Mouse (Mus musculus) olfactory bulb, adult 2 months (tissue): ENCODE measurements around the gene F3.

Source experiments
- CTCF ChIP-seq: fragments of 200-500 bp; IDR thresholded peaks from 2 replicates; pipeline ENCODE4 v1.5.1; 2012; ENCODE audit warnings: low read depth, mild to moderate bottlenecking, low read length, moderate library complexity; ENCODE audit not compliant: insufficient read depth
- POLR2A ChIP-seq: fragments of 200-500 bp; IDR thresholded peaks from 2 replicates; pipeline ENCODE4 v1.6.1; 2012; ENCODE audit warnings: mild to moderate bottlenecking, low read depth, low read length, moderate library complexity; ENCODE audit not compliant: insufficient read depth

GRCm38 (mm10) chr3:121706087-121706486 lies 17.2 kb upstream of the F3 start:
- no peak for TF ChIP-seq POLR2A
- TF ChIP-seq CTCF: no peak
